Mouse (Mus musculus) embryonic facial prominence, embryonic 11.5 days (tissue): ENCODE results near the gene Pacrg. TPM values are rescaled to one million over a fixed set of nuclear protein-coding genes. Genes with fewer than 3 reads are reported as not detected.

Experiments
- ATAC-seq: fragments of 200-750 bp; cut with Nextera tagmentation; replicated peaks from 2 replicates; pipeline ENCODE4 v1.8.0; 2017; ENCODE audit warnings: low read depth; ENCODE audit not compliant: insufficient number of reproducible peaks, low FRiP score, low TSS enrichment
- DNase-seq: peaks from one replicate; pipeline ENCODE4 v3.0.0-alpha.2; 2015; ENCODE audit warnings: low spot score
- H3K27ac ChIP-seq: fragments of 300-500 bp; sonication (generic); replicated peaks from 2 replicates; pipeline ENCODE4 v1.5.1; 2014; ENCODE audit warnings: mild to moderate bottlenecking, low read depth, low read length, control low read depth
- H3K27me3 ChIP-seq: fragments of 300-500 bp; sonication (generic); 2 replicates; pipeline ENCODE4 v1.6.1; 2014; ENCODE audit warnings: mild to moderate bottlenecking, low read length, moderate library complexity, mixed read lengths; ENCODE audit not compliant: control insufficient read depth, insufficient read depth
- H3K36me3 ChIP-seq: fragments of 300-500 bp; sonication (generic); replicated peaks from 2 replicates; pipeline ENCODE4 v1.6.1; 2014; ENCODE audit warnings: low read depth, mild to moderate bottlenecking, low read length, moderate library complexity, mixed read lengths; ENCODE audit not compliant: control insufficient read depth, insufficient read depth
- H3K4me1 ChIP-seq: fragments of 300-500 bp; sonication (generic); 2 replicates; pipeline ENCODE4 v1.6.1; 2014; ENCODE audit warnings: low read length, mixed read lengths; ENCODE audit not compliant: control insufficient read depth, insufficient read depth
- H3K4me2 ChIP-seq: fragments of 300-500 bp; sonication (generic); 2 replicates; pipeline ENCODE4 v1.6.1; 2014; ENCODE audit warnings: low read depth, mild to moderate bottlenecking, control low read depth, low read length, moderate library complexity
- H3K4me3 ChIP-seq: fragments of 300-500 bp; sonication (generic); 2 replicates; pipeline ENCODE4 v1.5.1; 2014; ENCODE audit warnings: low read depth, low read length, control low read depth
- H3K9ac ChIP-seq: fragments of 300-500 bp; sonication (generic); replicated peaks from 2 replicates; pipeline ENCODE4 v1.6.1; 2014; ENCODE audit warnings: mild to moderate bottlenecking, control low read depth, low read length
- H3K9me3 ChIP-seq: fragments of 300-500 bp; sonication (generic); replicated peaks from 2 replicates; pipeline ENCODE4 v1.6.1; 2016; ENCODE audit warnings: mild to moderate bottlenecking, low read length, inconsistent platforms, mixed read lengths; ENCODE audit not compliant: control insufficient read depth
- WGBS: fragments of 180-500 bp; shearing (Covaris S2); extraction: QIAGEN DNeasy Blood & Tissue Kit; methylation state at CpG from one replicate; pipeline ENCODE4 v1.1.7; 2014; 5-methylcytosine and 5-hydroxymethylcytosine counted together
- polyA plus RNA-seq: library from polyadenylated mRNA; unstranded; fragments of >200 nt; fragmentation: Nextera tagmentation; extraction: Ambion mirVana; gene quantifications from 2 replicates; pipeline ENCODE4 v1.2.1, GENCODE M21; 2014

Gene Pacrg
- polyA plus RNA-seq, 1 experiment from 2014 or later = 3.0 TPM

GRCm38 (mm10) chr17:10732303-10733048, 107.6 kb downstream of the Pacrg start:
- no peak for ATAC-seq
- Histone ChIP-seq H3K9ac (no peak overlapping the region), H3K27ac (no peak overlapping the region), H3K9me3 (no peaks in the 10 kb centered on the region), H3K4me2 (no peak overlapping the region), H3K4me3 (no peak overlapping the region), H3K27me3 (no peaks in the 10 kb centered on the region), H3K36me3 (no peaks in the 10 kb centered on the region), H3K4me1 (no peaks in the 10 kb centered on the region)
- 32% methylated on average over 4 of the region's 4 CpGs for WGBS
- DNase-seq = no peak

- no peak for ATAC-seq
Measured at GRCm38 (mm10) chr17:10724853-10725252, 115.3 kb downstream of the Pacrg start.

GRCm38 (mm10) chr17:10721562-10721961, 118.5 kb downstream of the Pacrg start:
- no peak overlapping the region for H3K9ac ChIP-seq
- ATAC-seq = no peak
- H3K27ac ChIP-seq = no peak overlapping the region
- H3K4me1 ChIP-seq = no peaks in the 10 kb centered on the region
- no peak overlapping the region for H3K4me2 ChIP-seq
- no peaks in the 10 kb centered on the region for H3K36me3 ChIP-seq
- no peak overlapping the region for H3K4me3 ChIP-seq
- WGBS = 63% methylated on average over 1 of the region's 1 CpGs
- H3K27me3 ChIP-seq = no peaks in the 10 kb centered on the region
- H3K9me3 ChIP-seq = no peaks in the 10 kb centered on the region
- no peak for DNase-seq

More at GRCm38 (mm10) chr17:10724853-10725252, 115.3 kb downstream of the Pacrg start:
- Histone ChIP-seq H3K4me3 (no peak overlapping the region), H3K9ac (no peak overlapping the region), H3K4me2 (no peak overlapping the region), H3K27me3 (no peaks in the 10 kb centered on the region), H3K27ac (no peak overlapping the region), H3K9me3 (no peaks in the 10 kb centered on the region), H3K4me1 (no peaks in the 10 kb centered on the region), H3K36me3 (no peaks in the 10 kb centered on the region)
- 85% methylated on average over 3 of the region's 3 CpGs for WGBS
- DNase-seq = no peak

- H3K4me3 ChIP-seq = no peak overlapping the region
- no peaks in the 10 kb centered on the region for H3K4me1 ChIP-seq
- no peaks in the 10 kb centered on the region for H3K36me3 ChIP-seq
- ATAC-seq = no peak
- H3K4me2 ChIP-seq = no peak overlapping the region
- no peak for DNase-seq
- WGBS = 89% methylated on average over 1 of the region's 1 CpGs
- no peaks in the 10 kb centered on the region for H3K9me3 ChIP-seq
- no peak overlapping the region for H3K27ac ChIP-seq
- no peaks in the 10 kb centered on the region for H3K27me3 ChIP-seq
- H3K9ac ChIP-seq = no peak overlapping the region
Measured at GRCm38 (mm10) chr17:10717148-10717547, 123.0 kb downstream of the Pacrg start.

GRCm38 (mm10) chr17:10702781-10703180, 137.3 kb downstream of the Pacrg start:
- Histone ChIP-seq H3K36me3 (no peaks in the 10 kb centered on the region), H3K9ac (no peak overlapping the region), H3K27ac (no peak overlapping the region), H3K27me3 (no peaks in the 10 kb centered on the region), H3K4me3 (no peak overlapping the region), H3K4me2 (no peak overlapping the region), H3K9me3 (no peaks in the 10 kb centered on the region), H3K4me1 (no peaks in the 10 kb centered on the region)
- 67% methylated on average over 6 of the region's 6 CpGs for WGBS
- DNase-seq (no peak), ATAC-seq (no peak)

- Histone ChIP-seq H3K4me3 (no peak overlapping the region), H3K27me3 (no peaks in the 10 kb centered on the region), H3K9ac (no peak overlapping the region), H3K9me3 (no peaks in the 10 kb centered on the region), H3K4me2 (no peak overlapping the region), H3K36me3 (no peaks in the 10 kb centered on the region), H3K4me1 (no peaks in the 10 kb centered on the region), H3K27ac (no peak overlapping the region)
- DNase-seq = no peak
- no peak for ATAC-seq
- 65% methylated on average over 8 of the region's 8 CpGs for WGBS
Measured at GRCm38 (mm10) chr17:10698041-10698440, 142.1 kb downstream of the Pacrg start.

- H3K27ac ChIP-seq = no peak overlapping the region
- ATAC-seq (no peak), DNase-seq (no peak)
- H3K36me3 ChIP-seq = no peaks in the 10 kb centered on the region
- no peaks in the 10 kb centered on the region for H3K27me3 ChIP-seq
- no peak overlapping the region for H3K4me3 ChIP-seq
- no peaks in the 10 kb centered on the region for H3K9me3 ChIP-seq
- H3K4me1 ChIP-seq = no peaks in the 10 kb centered on the region
- no peak overlapping the region for H3K4me2 ChIP-seq
- H3K9ac ChIP-seq = no peak overlapping the region
Measured at GRCm38 (mm10) chr17:10695421-10695820, 144.7 kb downstream of the Pacrg start.

GRCm38 (mm10) chr17:10677098-10677497, 163.0 kb downstream of the Pacrg start:
- no peaks in the 10 kb centered on the region for H3K4me1 ChIP-seq
- WGBS = 84% methylated on average over 4 of the region's 4 CpGs
- no peak overlapping the region for H3K27ac ChIP-seq
- DNase-seq = no peak
- H3K9ac ChIP-seq = no peak overlapping the region
- H3K36me3 ChIP-seq = no peaks in the 10 kb centered on the region
- no peak for ATAC-seq
- H3K4me3 ChIP-seq = no peak overlapping the region
- no peaks in the 10 kb centered on the region for H3K9me3 ChIP-seq
- no peak overlapping the region for H3K4me2 ChIP-seq
- H3K27me3 ChIP-seq = no peaks in the 10 kb centered on the region
